Mouse (Mus musculus): ENCODE results near the gene Gm42906.

Gm42906 gene

GRCm38 (mm10) chr5:151296244-151296643, 131.7 kb downstream of the Gm42906 start:
- no peak for DNase-seq

- DNase-seq, result no peak
These were observed 134.4 kb downstream of the Gm42906 start for GRCm38 (mm10) chr5:151293591-151293990.

- DNase-seq, result peak; percentile 38 to 41
These were observed 135.7 kb downstream of the Gm42906 start for GRCm38 (mm10) chr5:151292310-151292709.

- no peak for DNase-seq
These were observed 141.6 kb downstream of the Gm42906 start for GRCm38 (mm10) chr5:151286331-151286730.

- DNase-seq, result no peak
These were observed 148.4 kb downstream of the Gm42906 start for GRCm38 (mm10) chr5:151279531-151279930.

GRCm38 (mm10) chr5:151277927-151278326, 150.0 kb downstream of the Gm42906 start:
- no peak for DNase-seq

GRCm38 (mm10) chr5:151275986-151276385, 152.0 kb downstream of the Gm42906 start:
- no peak for DNase-seq

- peak in 1 of 2 experiments; percentile 10 for DNase-seq
These were observed 153.7 kb downstream of the Gm42906 start for GRCm38 (mm10) chr5:151274265-151274664.

- no peak for DNase-seq
These were observed 157.1 kb downstream of the Gm42906 start for GRCm38 (mm10) chr5:151270815-151271214.

- DNase-seq, result no peak
These were observed 160.9 kb downstream of the Gm42906 start for GRCm38 (mm10) chr5:151266896-151267634.

- DNase-seq, result no peak
These were observed 166.4 kb downstream of the Gm42906 start for GRCm38 (mm10) chr5:151261558-151261957.

GRCm38 (mm10) chr5:151252213-151252612, 175.8 kb downstream of the Gm42906 start:
- DNase-seq, result no peak

GRCm38 (mm10) chr5:151251656-151252055, 176.3 kb downstream of the Gm42906 start:
- no peak for DNase-seq

GRCm38 (mm10) chr5:151248671-151249620, 179.0 kb downstream of the Gm42906 start:
- no peak for DNase-seq

- DNase-seq, result no peak
These were observed 179.9 kb downstream of the Gm42906 start for GRCm38 (mm10) chr5:151248084-151248483.

GRCm38 (mm10) chr5:151247115-151247875, 180.7 kb downstream of the Gm42906 start:
- DNase-seq, result peak; percentile 37 to 55

- DNase-seq, result no peak
These were observed 181.7 kb downstream of the Gm42906 start for GRCm38 (mm10) chr5:151246287-151246686.

GRCm38 (mm10) chr5:151245571-151245970, 182.4 kb downstream of the Gm42906 start:
- DNase-seq, result no peak

- no peak for DNase-seq
These were observed 189.2 kb downstream of the Gm42906 start for GRCm38 (mm10) chr5:151238730-151239129.

GRCm38 (mm10) chr5:151236411-151236810, 191.6 kb downstream of the Gm42906 start:
- no peak for DNase-seq

GRCm38 (mm10) chr5:151233400-151234031, 194.4 kb downstream of the Gm42906 start, which contains the start of gene Stard13:
Stard13 (minus strand) TSS chr5:151233836.
- peak; percentile 70 to 80 for DNase-seq

Data from kidney, postnatal 4 days (tissue).